Mouse (Mus musculus) neural tube, embryonic 11.5 days (tissue): ENCODE measurements around the gene Myl12a. TPM values are rescaled to one million over a fixed set of nuclear protein-coding genes. Genes with fewer than 3 reads are reported as not detected.

Experiments used
- ATAC-seq: fragments of 200-750 bp; cut with Nextera tagmentation; 2 replicates; pipeline ENCODE4 v1.8.0; 2017; ENCODE audit warnings: moderate number of reproducible peaks, mild to moderate bottlenecking, moderate TSS enrichment, moderate library complexity; ENCODE audit not compliant: insufficient read depth, low FRiP score, low TSS enrichment
- DNase-seq: peaks from one replicate; pipeline ENCODE4 v3.0.0-alpha.2; 2015; ENCODE audit warnings: low spot score
- H3K27ac ChIP-seq: fragments of 300-500 bp; sonication (generic); 2 replicates; pipeline ENCODE4 v1.5.1; 2014; ENCODE audit warnings: low read depth, mild to moderate bottlenecking, low read length
- H3K27me3 ChIP-seq: fragments of 300-500 bp; sonication (generic); 2 replicates; pipeline ENCODE4 v1.6.1; 2014; ENCODE audit warnings: mild to moderate bottlenecking, low read length, mixed read lengths; ENCODE audit not compliant: control insufficient read depth, insufficient read depth
- H3K36me3 ChIP-seq: fragments of 300-500 bp; sonication (generic); 2 replicates; pipeline ENCODE4 v1.6.1; 2014; ENCODE audit warnings: mild to moderate bottlenecking, low read length, moderate library complexity, mixed read lengths; ENCODE audit not compliant: control insufficient read depth, insufficient read depth
- H3K4me1 ChIP-seq: fragments of 300-500 bp; sonication (generic); 2 replicates; pipeline ENCODE4 v1.6.1; 2014; ENCODE audit warnings: low read length, mixed read lengths; ENCODE audit not compliant: control insufficient read depth, insufficient read depth
- H3K4me2 ChIP-seq: fragments of 300-500 bp; sonication (generic); 2 replicates; pipeline ENCODE4 v1.6.1; 2014; ENCODE audit warnings: low read depth, mild to moderate bottlenecking, moderate library complexity
- H3K4me3 ChIP-seq: fragments of 300-500 bp; sonication (generic); 2 replicates; pipeline ENCODE4 v1.5.1; 2014; ENCODE audit warnings: low read depth, low read length
- H3K9ac ChIP-seq: fragments of 300-500 bp; sonication (generic); 2 replicates; pipeline ENCODE4 v1.6.1; 2014; ENCODE audit warnings: mild to moderate bottlenecking, low read length
- H3K9me3 ChIP-seq: fragments of 300-500 bp; sonication (generic); 2 replicates; pipeline ENCODE4 v1.6.1; 2016; ENCODE audit warnings: low read length; ENCODE audit not compliant: control insufficient read depth
- WGBS: fragments of 180-500 bp; shearing (Covaris S2); extraction: QIAGEN DNeasy Blood & Tissue Kit; methylation state at CpG from one replicate; pipeline ENCODE4 v1.1.7; 2014; 5-methylcytosine and 5-hydroxymethylcytosine counted together
- polyA plus RNA-seq: library from polyadenylated mRNA; unstranded; fragments of >200 nt; fragmentation: Nextera tagmentation; extraction: Ambion mirVana; gene quantifications from 2 replicates; pipeline ENCODE4 v1.2.1, GENCODE M21; 2014

The Myl12a gene
- polyA plus RNA-seq, 1 experiment from 2014 or later = 411 TPM

DNA sequence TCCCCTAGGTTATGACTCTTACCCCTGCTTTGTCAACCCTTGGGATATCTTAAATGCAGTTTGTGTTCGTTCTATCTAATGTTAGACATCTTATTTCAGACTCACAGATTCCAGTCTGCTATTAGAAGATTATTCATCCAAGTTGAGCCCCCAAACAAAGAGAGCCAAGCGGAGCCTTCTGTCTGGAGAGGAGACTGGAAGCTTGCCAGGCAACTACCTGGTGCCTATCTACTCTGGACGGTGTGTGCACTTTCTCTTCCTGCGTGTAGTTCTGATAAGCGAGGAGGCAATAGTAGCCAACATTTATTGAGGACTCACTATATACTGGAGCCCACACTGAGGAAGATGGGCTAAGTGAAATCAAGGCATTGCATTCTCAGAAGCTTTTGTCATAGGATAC, 31.8 kb upstream of the Myl12a start:
- Histone ChIP-seq H3K4me1 (peaks cover 1% of the 10 kb centered on the region; the same call in 1 of the 2 replicates), H3K36me3 (no peaks in the 10 kb centered on the region), H3K4me2 (no peak overlapping the region), H3K27me3 (no peaks in the 10 kb centered on the region), H3K4me3 (no peak overlapping the region), H3K9me3 (no peaks in the 10 kb centered on the region), H3K27ac (no peak overlapping the region), H3K9ac (no peak overlapping the region)
- no peak for ATAC-seq
- 94% methylated on average over 5 of the region's 5 CpGs for WGBS
- no peak for DNase-seq

DNA sequence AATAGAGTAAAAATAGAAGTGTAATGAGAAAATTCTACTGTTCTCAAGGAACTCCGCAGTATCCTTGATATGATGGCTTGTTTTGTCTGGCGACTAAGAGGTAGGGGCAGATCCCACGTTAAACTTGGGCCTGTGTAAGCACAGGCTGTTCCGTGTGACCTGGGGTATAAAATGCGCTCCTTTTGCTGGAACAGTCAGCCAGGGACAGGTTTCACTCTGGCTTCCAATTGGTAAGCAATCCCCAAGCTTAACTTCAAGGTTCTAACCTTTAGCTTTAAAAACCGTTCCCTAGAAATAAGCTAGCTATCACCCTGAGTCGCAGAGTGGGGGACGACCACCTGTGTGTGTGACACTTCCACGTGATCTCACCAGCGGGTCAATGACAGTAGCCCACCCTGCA, 30.0 kb upstream of the Myl12a start:
- Histone ChIP-seq H3K27me3 (no peaks in the 10 kb centered on the region), H3K9me3 (no peaks in the 10 kb centered on the region), H3K4me3 (no peak overlapping the region), H3K9ac (no peak overlapping the region), H3K4me1 (no peaks in the 10 kb centered on the region), H3K27ac (no peak overlapping the region), H3K4me2 (no peak overlapping the region), H3K36me3 (no peaks in the 10 kb centered on the region)
- DNase-seq (no peak), ATAC-seq (no peak)
- WGBS = 83% methylated on average over 10 of the region's 10 CpGs

DNA sequence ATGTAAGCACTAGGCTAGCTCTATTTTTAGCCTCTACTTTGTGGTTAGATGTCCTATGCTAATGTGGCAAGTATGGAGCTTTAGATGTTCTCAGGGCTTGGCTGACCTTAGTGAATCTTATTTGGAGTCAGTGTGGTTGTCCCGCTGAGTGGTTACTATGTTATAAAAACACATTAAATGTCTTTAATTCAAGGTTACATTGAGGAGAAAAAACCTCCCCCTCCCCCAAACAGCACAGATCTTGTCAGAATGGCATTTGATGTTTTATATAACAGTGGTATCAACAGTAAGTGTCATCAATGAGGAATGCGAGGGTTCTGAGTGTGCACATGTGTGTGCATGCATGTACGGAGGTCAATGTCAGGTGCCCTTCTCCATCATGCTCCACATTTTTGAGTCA, 24.5 kb upstream of the Myl12a start:
- Histone ChIP-seq H3K27me3 (no peaks in the 10 kb centered on the region), H3K27ac (no peak overlapping the region), H3K4me2 (no peak overlapping the region), H3K4me1 (no peaks in the 10 kb centered on the region), H3K36me3 (no peaks in the 10 kb centered on the region), H3K4me3 (no peak overlapping the region), H3K9me3 (no peaks in the 10 kb centered on the region), H3K9ac (no peak overlapping the region)
- ATAC-seq (no peak), DNase-seq (no peak)
- WGBS = 93% methylated on average over 3 of the region's 3 CpGs

DNA sequence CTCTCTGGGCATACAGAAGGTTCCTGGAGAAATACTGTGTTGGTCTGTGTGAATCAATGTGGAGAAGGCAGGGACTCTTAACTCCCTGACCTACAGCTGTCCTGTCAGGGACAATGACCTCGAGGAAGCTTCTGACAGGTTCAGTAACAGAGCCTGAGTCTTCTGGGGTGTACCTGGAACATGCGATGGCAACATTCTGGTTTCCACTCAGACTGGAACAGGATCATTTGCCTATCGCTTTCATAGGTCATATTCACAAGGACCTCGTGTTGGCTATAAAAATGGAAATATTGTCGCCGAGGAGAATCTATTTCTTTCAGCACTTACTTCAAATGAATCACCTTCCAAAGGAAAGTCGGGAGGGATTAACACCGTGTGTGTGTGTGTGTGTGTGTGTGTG, 23.2 kb upstream of the Myl12a start:
- Histone ChIP-seq H3K4me1 (no peaks in the 10 kb centered on the region), H3K9ac (no peak overlapping the region), H3K27ac (no peak overlapping the region), H3K36me3 (no peaks in the 10 kb centered on the region), H3K4me2 (no peak overlapping the region), H3K9me3 (no peaks in the 10 kb centered on the region), H3K4me3 (no peak overlapping the region), H3K27me3 (no peaks in the 10 kb centered on the region)
- WGBS = 83% methylated on average over 8 of the region's 8 CpGs
- DNase-seq (no peak), ATAC-seq (no peak)

DNA sequence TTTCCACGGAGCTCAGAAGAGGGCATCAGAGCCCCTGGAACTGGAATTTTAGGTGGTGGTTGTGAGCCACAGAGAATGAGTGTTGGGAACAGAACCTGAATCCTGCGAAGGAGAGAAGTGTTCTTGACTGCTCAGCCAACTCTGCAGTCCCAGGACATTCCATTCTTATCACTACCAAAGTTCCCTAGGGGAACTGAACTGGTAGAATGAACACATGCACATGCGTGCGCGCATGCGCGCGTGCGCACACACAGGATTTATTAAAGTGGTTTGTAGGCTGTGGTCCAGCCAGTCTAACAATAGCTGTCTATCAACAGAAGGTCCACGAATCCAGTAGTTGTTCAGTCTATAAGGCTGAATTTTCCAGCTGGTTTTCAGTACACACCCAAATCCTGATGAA, 21.4 kb upstream of the Myl12a start:
- Histone ChIP-seq H3K9ac (no peak overlapping the region), H3K36me3 (no peaks in the 10 kb centered on the region), H3K4me2 (no peak overlapping the region), H3K4me1 (no peaks in the 10 kb centered on the region), H3K4me3 (no peak overlapping the region), H3K9me3 (no peaks in the 10 kb centered on the region), H3K27ac (no peak overlapping the region), H3K27me3 (no peaks in the 10 kb centered on the region)
- ATAC-seq = no peak
- no peak for DNase-seq
- WGBS = 95% methylated on average over 10 of the region's 10 CpGs

DNA sequence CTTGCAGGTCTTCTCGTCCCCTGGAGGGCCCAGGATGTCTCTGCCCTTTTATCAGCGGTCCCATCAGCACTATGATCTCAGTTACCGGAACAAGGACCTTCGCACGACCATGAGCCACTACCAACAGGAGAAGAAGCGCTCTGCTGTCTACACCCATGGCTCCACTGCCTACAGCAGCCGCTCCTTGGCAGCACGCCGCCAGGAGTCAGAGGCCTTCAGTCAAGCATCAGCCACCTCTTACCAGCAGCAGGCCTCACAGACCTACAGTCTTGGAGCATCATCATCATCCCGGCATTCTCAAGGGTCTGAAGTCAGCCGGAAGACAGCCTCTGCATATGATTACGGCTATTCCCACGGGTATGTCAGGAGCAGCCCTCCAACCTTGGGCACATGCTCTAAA, 20.2 kb upstream of the Myl12a start:
- Histone ChIP-seq H3K27ac (no peak overlapping the region), H3K4me3 (no peak overlapping the region), H3K9me3 (no peaks in the 10 kb centered on the region), H3K27me3 (no peaks in the 10 kb centered on the region), H3K9ac (no peak overlapping the region), H3K36me3 (no peaks in the 10 kb centered on the region), H3K4me1 (no peaks in the 10 kb centered on the region), H3K4me2 (no peak overlapping the region)
- WGBS = 87% methylated on average over 13 of the region's 13 CpGs
- no peak for ATAC-seq
- no peak for DNase-seq

DNA sequence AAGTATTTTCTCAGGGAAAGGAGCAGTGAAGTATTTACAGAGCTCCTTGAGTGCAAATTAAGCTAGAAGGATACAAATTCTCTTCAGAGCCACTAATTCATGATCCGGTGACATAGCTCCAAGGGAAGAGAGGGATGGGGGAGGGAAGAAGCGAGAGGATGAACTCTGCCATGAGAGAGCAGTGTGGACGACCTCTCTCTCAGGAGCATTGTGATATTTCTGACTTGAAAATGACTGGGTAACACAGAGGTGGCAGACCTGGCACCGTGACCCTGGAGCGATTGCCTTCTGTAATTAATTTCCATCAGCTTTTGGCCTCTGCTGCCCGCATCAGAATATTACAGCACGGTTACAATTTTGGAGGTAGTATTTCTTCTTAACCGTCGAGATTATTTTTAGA, 17.2 kb upstream of the Myl12a start:
- 58% methylated on average over 9 of the region's 9 CpGs for WGBS
- Histone ChIP-seq H3K4me3 (no peak overlapping the region), H3K4me1 (no peaks in the 10 kb centered on the region), H3K27ac (no peak overlapping the region), H3K9ac (no peak overlapping the region), H3K36me3 (no peaks in the 10 kb centered on the region), H3K4me2 (no peak overlapping the region), H3K9me3 (no peaks in the 10 kb centered on the region), H3K27me3 (no peaks in the 10 kb centered on the region)
- DNase-seq (no peak), ATAC-seq (no peak)

DNA sequence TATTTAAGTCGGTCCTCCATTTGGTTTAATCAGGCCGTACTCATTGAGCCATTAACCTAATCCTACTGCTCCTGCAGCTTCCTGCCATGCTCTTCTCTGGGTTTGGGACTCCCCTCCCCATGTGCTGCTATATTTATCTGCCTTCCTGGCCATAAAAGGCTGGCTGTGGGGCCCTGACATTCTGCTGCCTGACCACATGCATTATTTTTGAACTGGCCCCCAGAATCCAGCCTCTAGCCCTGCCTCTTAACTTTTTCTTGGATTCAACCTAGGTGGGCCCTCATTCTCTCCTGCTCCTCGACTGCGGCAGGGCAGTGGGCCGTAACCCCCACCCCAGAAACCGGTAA, 16.6 kb upstream of the Myl12a start:
- H3K4me1 ChIP-seq = no peaks in the 10 kb centered on the region
- no peak overlapping the region for H3K9ac ChIP-seq
- DNase-seq (no peak), ATAC-seq (no peak)
- no peaks in the 10 kb centered on the region for H3K36me3 ChIP-seq
- WGBS = 42% methylated on average over 6 of the region's 6 CpGs
- no peak overlapping the region for H3K27ac ChIP-seq
- no peaks in the 10 kb centered on the region for H3K9me3 ChIP-seq
- H3K4me2 ChIP-seq = no peak overlapping the region
- H3K27me3 ChIP-seq = no peaks in the 10 kb centered on the region
- no peak overlapping the region for H3K4me3 ChIP-seq

DNA sequence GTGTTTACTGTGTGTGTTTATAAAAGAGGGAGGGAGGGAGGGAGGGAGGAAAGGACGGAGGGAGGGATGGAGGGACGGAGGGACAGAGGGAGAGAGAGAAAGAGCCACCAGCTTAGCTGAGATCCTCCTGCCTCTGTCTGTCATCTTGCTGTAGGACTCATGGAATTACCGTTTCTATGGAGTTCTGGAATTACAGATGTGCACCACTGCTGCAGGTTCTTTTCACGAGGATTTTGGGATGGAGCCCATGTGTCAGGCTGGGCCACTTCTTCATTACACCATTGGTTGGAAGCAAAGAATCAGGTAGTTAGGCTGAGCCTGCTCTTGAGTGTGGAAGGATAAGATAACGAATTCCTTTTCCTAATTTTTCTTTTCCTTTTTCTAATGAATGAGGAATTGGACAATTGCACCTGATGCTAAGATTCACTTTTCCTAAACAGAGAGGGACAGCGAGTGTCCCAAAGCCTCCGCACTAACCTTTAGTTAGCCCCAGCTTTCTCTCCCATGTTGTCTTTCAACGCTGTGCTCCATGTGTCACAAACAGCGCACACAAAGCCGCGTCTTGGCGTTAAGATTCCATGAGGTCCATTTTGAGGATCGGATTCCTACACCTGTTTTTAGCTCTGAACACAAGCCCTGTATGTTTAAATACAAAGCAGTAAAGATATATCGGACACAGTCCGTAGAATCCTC, 16.1 kb upstream of the Myl12a start:
- H3K9me3 ChIP-seq = no peaks in the 10 kb centered on the region
- H3K4me1 ChIP-seq = no peaks in the 10 kb centered on the region
- 88% methylated on average over 15 of the region's 15 CpGs for WGBS
- H3K4me2 ChIP-seq = no peak overlapping the region
- H3K4me3 ChIP-seq = no peak overlapping the region
- ATAC-seq (no peak), DNase-seq (no peak)
- no peak overlapping the region for H3K9ac ChIP-seq
- H3K27ac ChIP-seq = no peak overlapping the region
- H3K27me3 ChIP-seq = no peaks in the 10 kb centered on the region
- no peaks in the 10 kb centered on the region for H3K36me3 ChIP-seq
